Mouse (Mus musculus) intestine, embryonic 15.5 days (tissue): ENCODE measurements around the gene Col5a2. TPM values are rescaled to one million over a fixed set of nuclear protein-coding genes. Genes with fewer than 3 reads are reported as not detected.
"Not testable (repeated sequence)": the region's sequence is repeated elsewhere in the genome, so short reads cannot be mapped to it uniquely, and the experiment has no call there.

ENCODE experiments used
- ATAC-seq: fragments of 200-750 bp; cut with Nextera tagmentation; 2 replicates; pipeline ENCODE4 v1.8.0; 2017; ENCODE audit warnings: moderate TSS enrichment, moderate library complexity
- H3K27ac ChIP-seq: fragments of 300-500 bp; sonication (generic); 2 replicates; pipeline ENCODE4 v1.5.1; 2015; ENCODE audit warnings: mild to moderate bottlenecking, inconsistent platforms
- H3K27me3 ChIP-seq: fragments of 300-500 bp; sonication (generic); replicated peaks from 2 replicates; pipeline ENCODE4 v1.6.1; 2015; ENCODE audit warnings: inconsistent platforms
- H3K36me3 ChIP-seq: fragments of 300-500 bp; sonication (generic); 2 replicates; pipeline ENCODE4 v1.6.1; 2015; ENCODE audit warnings: inconsistent platforms
- H3K4me1 ChIP-seq: fragments of 300-500 bp; sonication (generic); replicated peaks from 2 replicates; pipeline ENCODE4 v1.6.1; 2015; ENCODE audit warnings: inconsistent platforms
- H3K4me2 ChIP-seq: fragments of 300-500 bp; sonication (generic); replicated peaks from 2 replicates; pipeline ENCODE4 v1.6.1; 2015; ENCODE audit warnings: mild to moderate bottlenecking, inconsistent platforms
- H3K4me3 ChIP-seq: fragments of 300-500 bp; sonication (generic); replicated peaks from 2 replicates; pipeline ENCODE4 v1.5.1; 2015; ENCODE audit warnings: inconsistent platforms
- H3K9ac ChIP-seq: fragments of 300-500 bp; sonication (generic); 2 replicates; pipeline ENCODE4 v1.6.1; 2015; ENCODE audit warnings: inconsistent platforms
- H3K9me3 ChIP-seq: fragments of 300-500 bp; sonication (generic); 2 replicates; pipeline ENCODE4 v1.6.1; 2016; ENCODE audit warnings: inconsistent platforms
- WGBS: fragments of 180-500 bp; shearing (Covaris S2); methylation state at CpG from one replicate; pipeline ENCODE4 v1.1.7; 2015; 5-methylcytosine and 5-hydroxymethylcytosine counted together
- polyA plus RNA-seq: library from polyadenylated mRNA; unstranded; fragments of >200 nt; fragmentation: Nextera tagmentation; extraction: Ambion mirVana; gene quantifications from 2 replicates; pipeline ENCODE4 v1.2.1, GENCODE M21; 2015

Gene Col5a2
- polyA plus RNA-seq = 68.0 and 78.0 TPM in 2 replicates

GRCm38 (mm10) chr1:45502865-45503332 lies at the start of gene Col5a2:
Col5a2 (minus strand) TSS chr1:45503282.
- H3K27me3 ChIP-seq = no peaks in the 10 kb centered on the region
- peak; percentile 83 for ATAC-seq
- H3K9me3 ChIP-seq = no peaks in the 10 kb centered on the region
- peak within 1 kb of the TSS; percentile 56 for H3K9ac ChIP-seq
- no peaks in the 10 kb centered on the region for H3K4me1 ChIP-seq
- peak within 1 kb of the TSS; percentile 48 for H3K4me2 ChIP-seq
- H3K27ac ChIP-seq = peak within 1 kb of the TSS; percentile 78
- WGBS = 12% methylated on average over 12 of the region's 12 CpGs
- no peaks in the 10 kb centered on the region for H3K36me3 ChIP-seq
- H3K4me3 ChIP-seq = peak within 1 kb of the TSS; percentile 39

GRCm38 (mm10) chr1:45550531-45550930 lies 47.4 kb upstream of the Col5a2 start:
- H3K27ac ChIP-seq = no peak overlapping the region

GRCm38 (mm10) chr1:45541888-45542287 lies 38.8 kb upstream of the Col5a2 start:
- H3K36me3 ChIP-seq = no peaks in the 10 kb centered on the region
- H3K4me1 ChIP-seq = no peaks in the 10 kb centered on the region
- H3K9me3 ChIP-seq = no peaks in the 10 kb centered on the region
- H3K4me3 ChIP-seq = no peak overlapping the region
- no peak overlapping the region for H3K9ac ChIP-seq
- 26% methylated on average over 1 of the region's 1 CpGs for whole genome bisulfite sequencing
- peak; percentile 77 for ATAC-seq
- H3K27ac ChIP-seq = no peak overlapping the region
- H3K27me3 ChIP-seq = no peaks in the 10 kb centered on the region
- H3K4me2 ChIP-seq = no peak overlapping the region

More at GRCm38 (mm10) chr1:45550531-45550930, 47.4 kb upstream of the Col5a2 start:
- no peaks in the 10 kb centered on the region for H3K36me3 ChIP-seq
- ATAC-seq = no peak
- H3K4me2 ChIP-seq = no peak overlapping the region
- H3K9me3 ChIP-seq = no peaks in the 10 kb centered on the region
- no peaks in the 10 kb centered on the region for H3K27me3 ChIP-seq
- H3K4me1 ChIP-seq = no peaks in the 10 kb centered on the region
- H3K4me3 ChIP-seq = no peak overlapping the region
- 63% methylated on average over 4 of the region's 4 CpGs for WGBS
- H3K9ac ChIP-seq = no peak overlapping the region

GRCm38 (mm10) chr1:45541161-45541560 lies 38.1 kb upstream of the Col5a2 start:
- no peaks in the 10 kb centered on the region for H3K36me3 ChIP-seq
- H3K4me1 ChIP-seq = no peaks in the 10 kb centered on the region
- no peak for ATAC-seq
- no peaks in the 10 kb centered on the region for H3K27me3 ChIP-seq
- H3K4me2 ChIP-seq = no peak overlapping the region
- H3K4me3 ChIP-seq = no peak overlapping the region
- 34% methylated on average over 2 of the region's 2 CpGs for WGBS
- H3K9me3 ChIP-seq = no peaks in the 10 kb centered on the region
- no peak overlapping the region for H3K27ac ChIP-seq
- no peak overlapping the region for H3K9ac ChIP-seq

- H3K27ac ChIP-seq = no peak overlapping the region
- H3K4me1 ChIP-seq = no peaks in the 10 kb centered on the region
- ATAC-seq = no peak
- H3K4me3 ChIP-seq = no peak overlapping the region
- H3K9me3 ChIP-seq = no peaks in the 10 kb centered on the region
- no peaks in the 10 kb centered on the region for H3K36me3 ChIP-seq
- WGBS = 63% methylated on average over 2 of the region's 2 CpGs
- H3K9ac ChIP-seq = no peak overlapping the region
- H3K27me3 ChIP-seq = no peaks in the 10 kb centered on the region
- H3K4me2 ChIP-seq = no peak overlapping the region
These were observed 28.4 kb upstream of the Col5a2 start for GRCm38 (mm10) chr1:45531486-45531885.

- H3K4me2 ChIP-seq, H3K36me3 ChIP-seq, H3K9me3 ChIP-seq, ATAC-seq, H3K4me1 ChIP-seq, H3K27me3 ChIP-seq, H3K27ac ChIP-seq, H3K9ac ChIP-seq, H3K4me3 ChIP-seq: not testable (repeated sequence)
These were observed 24.4 kb upstream of the Col5a2 start for GRCm38 (mm10) chr1:45527476-45527875.

GRCm38 (mm10) chr1:45523601-45524000 lies 20.5 kb upstream of the Col5a2 start:
- H3K4me3 ChIP-seq = no peak overlapping the region
- no peaks in the 10 kb centered on the region for H3K4me1 ChIP-seq
- no peaks in the 10 kb centered on the region for H3K9me3 ChIP-seq
- no peaks in the 10 kb centered on the region for H3K36me3 ChIP-seq
- H3K27ac ChIP-seq = no peak overlapping the region
- WGBS = 87% methylated on average over 3 of the region's 3 CpGs
- no peak overlapping the region for H3K4me2 ChIP-seq
- H3K9ac ChIP-seq = no peak overlapping the region
- ATAC-seq = no peak
- no peaks in the 10 kb centered on the region for H3K27me3 ChIP-seq

- Histone ChIP-seq H3K27me3 (no peaks in the 10 kb centered on the region), H3K27ac (no peak overlapping the region), H3K9me3 (no peaks in the 10 kb centered on the region), H3K4me1 (no peaks in the 10 kb centered on the region), H3K36me3 (no peaks in the 10 kb centered on the region), H3K9ac (no peak overlapping the region), H3K4me2 (no peak overlapping the region), H3K4me3 (no peak overlapping the region)
- ATAC-seq = no peak
- WGBS = 79% methylated on average over 2 of the region's 2 CpGs
These were observed 18.4 kb upstream of the Col5a2 start for GRCm38 (mm10) chr1:45521486-45521885.

GRCm38 (mm10) chr1:45502241-45502741 lies 791 bp downstream of the Col5a2 start:
- WGBS = 6% methylated on average over 11 of the region's 11 CpGs
- ATAC-seq = peak; percentile 81

GRCm38 (mm10) chr1:45501437-45501836 lies 1.6 kb downstream of the Col5a2 start:
- 29% methylated on average over 6 of the region's 6 CpGs for WGBS

More at GRCm38 (mm10) chr1:45502241-45502741, 791 bp downstream of the Col5a2 start:
- Histone ChIP-seq H3K27ac (peak overlapping the region; percentile 78), H3K9me3 (no peaks in the 10 kb centered on the region), H3K27me3 (no peaks in the 10 kb centered on the region), H3K4me3 (peak overlapping the region; percentile 39), H3K9ac (peak overlapping the region; percentile 56), H3K4me1 (no peaks in the 10 kb centered on the region), H3K36me3 (no peaks in the 10 kb centered on the region), H3K4me2 (peak overlapping the region; percentile 48)

GRCm38 (mm10) chr1:45500456-45500855 lies 2.6 kb downstream of the Col5a2 start:
- Histone ChIP-seq H3K4me3 (no peak overlapping the region), H3K4me1 (no peaks in the 10 kb centered on the region), H3K9me3 (no peaks in the 10 kb centered on the region), H3K36me3 (no peaks in the 10 kb centered on the region), H3K9ac (no peak overlapping the region), H3K27ac (no peak overlapping the region), H3K27me3 (no peaks in the 10 kb centered on the region), H3K4me2 (0 out of 2 replicates have a peak overlapping the region, but pooled peaks have one; percentile 11)
- 67% methylated on average over 6 of the region's 6 CpGs for WGBS
- no peak for ATAC-seq

More at GRCm38 (mm10) chr1:45501437-45501836, 1.6 kb downstream of the Col5a2 start:
- Histone ChIP-seq H3K27me3 (no peaks in the 10 kb centered on the region), H3K4me3 (peak overlapping the region; percentile 39), H3K9me3 (no peaks in the 10 kb centered on the region), H3K36me3 (no peaks in the 10 kb centered on the region), H3K4me1 (no peaks in the 10 kb centered on the region), H3K27ac (peak overlapping the region; percentile 78), H3K9ac (0 out of 2 replicates have a peak overlapping the region, but pooled peaks have one; percentile 56), H3K4me2 (peak overlapping the region; percentile 48)
- no peak for ATAC-seq

- H3K4me1 ChIP-seq = no peaks in the 10 kb centered on the region
- no peak for ATAC-seq
- WGBS = 78% methylated on average over 2 of the region's 2 CpGs
These were observed 8.1 kb downstream of the Col5a2 start for GRCm38 (mm10) chr1:45495025-45495424.

GRCm38 (mm10) chr1:45492130-45492723 lies 10.9 kb downstream of the Col5a2 start:
- Histone ChIP-seq H3K27ac (no peak overlapping the region), H3K4me1 (no peaks in the 10 kb centered on the region), H3K27me3 (no peaks in the 10 kb centered on the region), H3K36me3 (no peaks in the 10 kb centered on the region), H3K9me3 (no peaks in the 10 kb centered on the region), H3K4me2 (no peak overlapping the region), H3K9ac (no peak overlapping the region), H3K4me3 (no peak overlapping the region)
- ATAC-seq = no peak
- WGBS = 87% methylated on average over 4 of the region's 4 CpGs

More at GRCm38 (mm10) chr1:45495025-45495424, 8.1 kb downstream of the Col5a2 start:
- Histone ChIP-seq H3K9ac (no peak overlapping the region), H3K36me3 (no peaks in the 10 kb centered on the region), H3K4me3 (no peak overlapping the region), H3K9me3 (no peaks in the 10 kb centered on the region), H3K27ac (no peak overlapping the region), H3K4me2 (no peak overlapping the region), H3K27me3 (no peaks in the 10 kb centered on the region)
